Mouse (Mus musculus) stomach, embryonic 14.5 days (tissue): ENCODE data around the gene Dnah11. TPM values are rescaled to one million over a fixed set of nuclear protein-coding genes. Genes with fewer than 3 reads are reported as not detected.

Experiments used
- ATAC-seq: fragments of 200-750 bp; cut with Nextera tagmentation; 2 replicates; pipeline ENCODE4 v1.8.0; 2017; ENCODE audit warnings: low read depth, moderate TSS enrichment; ENCODE audit not compliant: insufficient number of reproducible peaks, insufficient read depth, low FRiP score
- H3K27ac ChIP-seq: fragments of 300-500 bp; sonication (generic); 2 replicates; pipeline ENCODE4 v1.5.1; 2014; ENCODE audit warnings: mild to moderate bottlenecking, low read length, moderate library complexity, mixed read lengths
- H3K27me3 ChIP-seq: fragments of 300-500 bp; sonication (generic); 2 replicates; pipeline ENCODE4 v1.6.1; 2014; ENCODE audit warnings: low read length, control low read depth, mixed read lengths; ENCODE audit not compliant: control insufficient read depth, insufficient read depth
- H3K36me3 ChIP-seq: fragments of 300-500 bp; sonication (generic); 2 replicates; pipeline ENCODE4 v1.6.1; 2014; ENCODE audit warnings: mild to moderate bottlenecking, control low read depth, low read length, moderate library complexity, mixed read lengths; ENCODE audit not compliant: control insufficient read depth, insufficient read depth
- H3K4me1 ChIP-seq: fragments of 300-500 bp; sonication (generic); 2 replicates; pipeline ENCODE4 v1.6.1; 2014; ENCODE audit warnings: low read length, control low read depth, mixed read lengths; ENCODE audit not compliant: control insufficient read depth, insufficient read depth
- H3K4me2 ChIP-seq: fragments of 300-500 bp; sonication (generic); replicated peaks from 2 replicates; pipeline ENCODE4 v1.6.1; 2014; ENCODE audit warnings: low read depth, low read length, control low read depth
- H3K4me3 ChIP-seq: fragments of 300-500 bp; sonication (generic); 2 replicates; pipeline ENCODE4 v1.5.1; 2014; ENCODE audit warnings: low read depth, low read length, control low read depth
- H3K9ac ChIP-seq: fragments of 300-500 bp; sonication (generic); replicated peaks from 2 replicates; pipeline ENCODE4 v1.6.1; 2014; ENCODE audit warnings: low read depth, mild to moderate bottlenecking, control low read depth, low read length, moderate library complexity, mixed read lengths
- H3K9me3 ChIP-seq: fragments of 300-500 bp; sonication (generic); 2 replicates; pipeline ENCODE4 v1.6.1; 2016; ENCODE audit warnings: low read depth, low read length, control low read depth; ENCODE audit not compliant: control insufficient read depth
- WGBS: fragments of 180-500 bp; shearing (Covaris S2); extraction: QIAGEN DNeasy Blood & Tissue Kit; methylation state at CpG from one replicate; pipeline ENCODE4 v1.1.7; 2014; 5-methylcytosine and 5-hydroxymethylcytosine counted together
- polyA plus RNA-seq: library from polyadenylated mRNA; unstranded; fragments of >200 nt; fragmentation: Nextera tagmentation; extraction: Ambion mirVana; gene quantifications from 2 replicates; pipeline ENCODE4 v1.2.1, GENCODE M21; 2014

The Dnah11 gene
- 0.29 and 0.55 TPM in 2 replicates for polyA plus RNA-seq

GRCm38 (mm10) chr12:118198386-118199093, at the start of gene Dnah11:
Gene Dnah11, minus strand, starts transcription at chr12:118199043.
- peaks cover 11% of the 10 kb centered on the region; the same call in 1 of the 2 replicates for H3K27me3 ChIP-seq
- no peaks in the 10 kb centered on the region for H3K9me3 ChIP-seq
- H3K4me3 ChIP-seq: peak within 1 kb of the TSS; percentile 45
- ATAC-seq: peak; percentile 97
- WGBS: under 1% methylated on average over 47 of the region's 47 CpGs
- 0 out of 2 replicates have a peak, but pooled peaks cover 4% of the 10 kb centered on the region for H3K4me1 ChIP-seq
- H3K27ac ChIP-seq: no peak within 1 kb of the TSS
- peak within 1 kb of the TSS; percentile 95 for H3K4me2 ChIP-seq
- no peak within 1 kb of the TSS for H3K9ac ChIP-seq
- H3K36me3 ChIP-seq: no peaks in the 10 kb centered on the region

GRCm38 (mm10) chr12:118221182-118221581, 22.3 kb upstream of the Dnah11 start:
- Histone ChIP-seq H3K9ac (no peak overlapping the region), H3K9me3 (no peaks in the 10 kb centered on the region), H3K4me3 (no peak overlapping the region), H3K27ac (no peak overlapping the region), H3K36me3 (no peaks in the 10 kb centered on the region), H3K4me1 (no peaks in the 10 kb centered on the region), H3K27me3 (no peaks in the 10 kb centered on the region), H3K4me2 (no peak overlapping the region)
- ATAC-seq: no peak
- 58% methylated on average over 3 of the region's 3 CpGs for WGBS

GRCm38 (mm10) chr12:118220062-118220461, 21.2 kb upstream of the Dnah11 start:
- Histone ChIP-seq H3K4me3 (no peak overlapping the region), H3K9me3 (no peaks in the 10 kb centered on the region), H3K4me1 (no peaks in the 10 kb centered on the region), H3K4me2 (no peak overlapping the region), H3K36me3 (no peaks in the 10 kb centered on the region), H3K9ac (no peak overlapping the region), H3K27me3 (no peaks in the 10 kb centered on the region), H3K27ac (no peak overlapping the region)
- ATAC-seq: no peak

DNA sequence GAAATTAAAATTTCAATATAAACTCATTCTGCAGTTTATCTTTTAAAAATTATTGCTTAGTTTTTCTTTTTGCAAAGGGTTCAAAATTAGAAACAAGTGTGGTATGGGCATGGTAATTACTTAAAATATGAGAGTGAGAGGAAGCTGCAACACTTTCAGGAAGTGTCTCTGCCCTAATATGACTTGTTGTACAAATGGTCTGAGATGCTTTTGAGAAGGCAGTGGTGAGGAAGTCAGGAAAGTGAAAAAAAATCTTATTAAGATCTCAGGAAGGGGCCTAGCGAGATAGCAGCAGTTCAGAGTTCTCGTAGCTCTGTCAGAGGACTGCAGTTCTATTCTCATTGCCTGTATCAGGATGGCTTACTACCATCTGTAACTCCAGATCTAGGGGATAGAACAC, 13.3 kb upstream of the Dnah11 start:
- no peaks in the 10 kb centered on the region for H3K4me1 ChIP-seq
- no peaks in the 10 kb centered on the region for H3K36me3 ChIP-seq
- H3K27me3 ChIP-seq: no peaks in the 10 kb centered on the region
- H3K9ac ChIP-seq: no peak overlapping the region
- no peaks in the 10 kb centered on the region for H3K9me3 ChIP-seq
- no peak for ATAC-seq
- H3K4me2 ChIP-seq: no peak overlapping the region
- 86% methylated on average over 2 of the region's 2 CpGs for WGBS
- H3K27ac ChIP-seq: no peak overlapping the region
- H3K4me3 ChIP-seq: no peak overlapping the region

GRCm38 (mm10) chr12:118196583-118196982, 2.3 kb downstream of the Dnah11 start:
- H3K27me3 ChIP-seq: peaks cover 15% of the 10 kb centered on the region; the same call in 1 of the 2 replicates
- no peak overlapping the region for H3K9ac ChIP-seq
- 0 out of 2 replicates have a peak, but pooled peaks cover 4% of the 10 kb centered on the region for H3K4me1 ChIP-seq
- no peak overlapping the region for H3K27ac ChIP-seq
- H3K4me3 ChIP-seq: no peak overlapping the region
- no peak for ATAC-seq
- WGBS: 60% methylated on average over 2 of the region's 2 CpGs
- no peaks in the 10 kb centered on the region for H3K9me3 ChIP-seq
- H3K36me3 ChIP-seq: no peaks in the 10 kb centered on the region
- no peak overlapping the region for H3K4me2 ChIP-seq

GRCm38 (mm10) chr12:118189535-118189934, 9.3 kb downstream of the Dnah11 start:
- no peak overlapping the region for H3K9ac ChIP-seq
- H3K9me3 ChIP-seq: no peaks in the 10 kb centered on the region
- H3K27ac ChIP-seq: no peak overlapping the region
- no peak overlapping the region for H3K4me3 ChIP-seq
- peaks cover 17% of the 10 kb centered on the region; the same call in 1 of the 2 replicates for H3K4me1 ChIP-seq
- WGBS: 77% methylated on average over 3 of the region's 3 CpGs
- H3K36me3 ChIP-seq: no peaks in the 10 kb centered on the region
- no peak overlapping the region for H3K4me2 ChIP-seq
- no peak for ATAC-seq
- peaks cover 4% of the 10 kb centered on the region; the same call in 1 of the 2 replicates for H3K27me3 ChIP-seq

- no peak overlapping the region for H3K9ac ChIP-seq
- no peak overlapping the region for H3K4me2 ChIP-seq
- peak; percentile 51; the same call in 1 of the 2 replicates for ATAC-seq
- H3K36me3 ChIP-seq: no peaks in the 10 kb centered on the region
- H3K4me1 ChIP-seq: peaks cover 17% of the 10 kb centered on the region; the same call in 1 of the 2 replicates
- H3K4me3 ChIP-seq: no peak overlapping the region
- no peaks in the 10 kb centered on the region for H3K9me3 ChIP-seq
- H3K27ac ChIP-seq: no peak overlapping the region
- 33% methylated on average over 2 of the region's 2 CpGs for WGBS
- no peaks in the 10 kb centered on the region for H3K27me3 ChIP-seq
Measured at GRCm38 (mm10) chr12:118187663-118188062, 11.2 kb downstream of the Dnah11 start.

- Histone ChIP-seq H3K9me3 (no peaks in the 10 kb centered on the region), H3K9ac (no peak overlapping the region), H3K4me2 (no peak overlapping the region), H3K27me3 (no peaks in the 10 kb centered on the region), H3K4me3 (no peak overlapping the region), H3K27ac (no peak overlapping the region), H3K4me1 (peaks cover 17% of the 10 kb centered on the region; the same call in 1 of the 2 replicates), H3K36me3 (no peaks in the 10 kb centered on the region)
- ATAC-seq: no peak
- 15% methylated on average over 4 of the region's 4 CpGs for WGBS
Measured at GRCm38 (mm10) chr12:118186881-118187489, 11.9 kb downstream of the Dnah11 start.
